Mouse (Mus musculus) 3134 (cell line): Measurements from ENCODE around the gene Rps4x.
"Not testable (repeated sequence)": the region's sequence is repeated elsewhere in the genome, so short reads cannot be mapped to it uniquely, and the experiment has no call there.

Source experiments
- DNase-seq: peaks from one replicate; pipeline ENCODE4 v3.0.0-alpha.2; 2011; ENCODE audit warnings: low spot score; ENCODE audit not compliant: insufficient read length; ENCODE audit errors: extremely low read depth

Gene Rps4x

DNA sequence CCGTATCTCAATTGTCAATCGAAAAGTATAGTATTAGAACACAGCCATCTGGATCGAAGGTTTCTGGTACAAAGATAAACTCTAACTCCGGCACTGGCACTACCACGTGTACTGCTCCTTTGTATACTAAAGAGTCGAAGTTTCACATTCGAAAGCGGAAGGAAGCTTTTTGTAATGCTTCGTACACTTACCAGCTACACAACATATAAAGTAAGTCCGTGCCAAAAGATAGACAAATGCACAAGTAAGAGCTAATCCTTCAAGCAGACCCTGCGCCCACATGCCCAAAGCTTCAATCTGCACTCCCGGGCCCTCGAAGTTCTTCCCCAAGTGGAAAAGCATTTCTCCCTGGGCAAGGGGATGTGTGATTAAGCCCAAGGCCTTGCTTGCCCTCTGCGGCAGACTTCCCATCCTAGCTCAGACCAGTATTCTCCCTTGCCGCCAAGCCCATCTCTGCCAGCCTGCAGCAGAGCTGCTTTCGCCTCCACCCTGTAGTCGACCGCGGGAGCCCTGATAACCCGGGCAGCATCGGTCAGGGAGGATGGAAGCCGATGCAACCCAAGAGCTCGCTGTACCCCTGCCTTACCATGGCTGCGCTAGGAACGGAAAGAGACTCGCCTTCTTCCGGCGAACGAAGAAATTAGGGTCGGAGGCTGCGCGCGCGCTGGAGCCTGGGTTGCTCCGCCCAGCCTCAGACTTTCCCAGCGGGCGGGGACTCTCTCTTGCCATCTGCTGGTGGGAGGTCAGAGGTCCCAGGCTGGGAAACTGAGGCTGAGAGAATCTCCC lies at the start of gene Rps4x:
Rps4x (minus strand) TSS at position 683 of the 786 bp plus-strand sequence.
- DNase-seq: peak; percentile 86

GRCm38 (mm10) chrX:102219126-102219525 lies 29.9 kb upstream of the Rps4x start:
- DNase-seq: no peak

DNA sequence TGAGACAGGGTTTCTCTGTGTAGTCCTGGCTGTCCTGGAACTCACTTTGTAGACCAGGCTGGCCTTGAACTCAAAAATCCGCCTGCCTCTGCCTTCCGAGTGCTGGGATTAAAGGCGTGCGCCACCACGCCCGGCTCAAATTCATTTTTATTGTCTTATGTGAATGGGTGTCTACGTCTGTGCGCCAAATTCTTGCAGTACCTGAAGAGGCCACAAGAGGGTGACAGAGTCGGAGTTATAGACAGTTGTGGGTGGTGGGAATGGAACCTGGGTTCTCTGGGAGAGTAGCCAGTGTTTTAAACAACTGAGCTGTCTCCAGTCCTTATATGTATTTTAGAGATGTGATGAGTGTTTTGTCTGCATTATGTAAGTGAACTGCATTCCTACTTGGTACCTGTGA lies 26.2 kb upstream of the Rps4x start:
- DNase-seq: not testable (repeated sequence)

DNA sequence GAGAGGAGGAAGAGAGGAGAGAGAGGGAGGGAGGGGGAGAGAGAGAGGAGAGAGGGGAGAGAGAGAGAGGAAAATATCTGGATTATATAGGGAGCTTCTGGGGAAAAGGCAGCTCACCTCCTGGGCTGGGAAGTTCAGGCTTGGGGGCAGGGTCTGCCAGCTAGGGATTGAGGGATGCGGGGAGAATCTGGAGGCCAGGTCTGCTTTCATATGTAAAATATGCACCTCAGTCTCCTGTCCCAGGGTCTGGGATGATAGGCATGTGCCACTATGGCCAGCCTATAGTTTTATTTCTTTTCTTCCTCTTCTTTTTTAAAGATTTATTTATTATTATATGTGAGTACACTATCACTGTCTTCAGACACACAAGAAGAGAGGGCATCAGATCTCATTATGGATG lies 1.6 kb upstream of the Rps4x start:
- DNase-seq: no peak

DNA sequence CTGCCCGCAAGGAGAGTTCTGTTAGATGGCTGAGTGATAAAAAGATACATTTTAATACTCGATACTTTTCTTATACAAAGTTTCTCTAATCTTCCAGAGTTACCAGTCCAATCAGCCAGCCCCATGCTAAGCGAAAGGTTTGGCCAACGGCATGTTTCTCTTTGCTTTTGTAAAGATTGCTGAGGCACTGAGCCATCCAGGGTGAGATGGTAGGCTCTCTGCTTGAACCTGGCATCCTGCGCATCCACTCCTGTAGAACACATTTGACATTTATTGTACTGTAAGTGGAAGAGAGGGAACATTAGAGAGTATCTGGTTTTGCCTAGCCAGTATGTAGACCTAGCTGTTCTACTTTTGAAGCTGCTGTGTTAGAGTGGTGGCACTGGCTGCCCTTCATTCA lies 387 bp upstream of the Rps4x start:
- no peak for DNase-seq

- no peak for DNase-seq
Measured at GRCm38 (mm10) chrX:102187023-102187699, 2.0 kb downstream of the Rps4x start.

DNA sequence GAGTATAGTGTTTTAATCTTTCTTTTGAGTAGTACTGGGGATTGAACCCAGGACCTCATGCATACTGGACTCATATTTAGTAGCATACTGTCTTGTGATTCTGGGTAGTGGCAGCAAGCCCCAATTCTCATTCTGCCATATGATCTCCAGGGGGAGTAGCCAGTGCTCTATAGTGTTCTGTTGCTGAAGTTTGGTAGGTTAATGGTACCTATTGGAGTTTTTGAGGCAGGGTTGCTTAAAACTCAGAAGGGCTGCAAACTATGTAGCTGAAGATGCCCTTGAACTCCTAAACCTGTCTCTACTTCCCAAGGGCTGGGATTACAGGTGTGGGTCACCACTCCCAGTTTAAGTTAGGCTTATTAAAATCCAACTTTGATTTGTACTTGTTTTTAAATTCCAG lies 6.6 kb downstream of the Rps4x start:
- no peak for DNase-seq

GRCm38 (mm10) chrX:102175538-102176287 lies 13.5 kb downstream of the Rps4x start:
- DNase-seq: no peak

- DNase-seq: no peak
Measured at GRCm38 (mm10) chrX:102170900-102171299, 18.3 kb downstream of the Rps4x start.

GRCm38 (mm10) chrX:102170135-102170534 lies 19.1 kb downstream of the Rps4x start:
- no peak for DNase-seq

DNA sequence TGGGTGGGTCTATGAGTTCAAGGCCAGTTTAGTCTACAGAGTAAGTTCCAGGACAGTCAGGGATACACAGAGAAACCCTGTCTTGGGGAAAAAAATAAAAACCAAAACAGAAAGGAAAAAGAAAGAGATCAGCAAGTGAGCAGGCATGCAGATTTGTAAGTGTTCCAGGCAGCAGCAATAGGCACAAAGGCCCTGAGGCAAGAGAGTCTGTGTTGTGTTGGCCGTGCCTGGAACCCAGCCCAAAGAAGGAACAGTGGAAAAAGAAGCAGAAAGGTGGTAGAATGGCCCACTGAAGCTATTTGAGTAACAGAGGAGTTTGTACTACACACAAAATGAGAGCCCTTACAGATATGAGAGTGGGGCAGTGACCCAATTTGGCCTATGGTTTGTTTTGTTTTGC lies 19.5 kb downstream of the Rps4x start:
- DNase-seq: no peak

GRCm38 (mm10) chrX:102166986-102167385 lies 22.2 kb downstream of the Rps4x start:
- DNase-seq: no peak

DNA sequence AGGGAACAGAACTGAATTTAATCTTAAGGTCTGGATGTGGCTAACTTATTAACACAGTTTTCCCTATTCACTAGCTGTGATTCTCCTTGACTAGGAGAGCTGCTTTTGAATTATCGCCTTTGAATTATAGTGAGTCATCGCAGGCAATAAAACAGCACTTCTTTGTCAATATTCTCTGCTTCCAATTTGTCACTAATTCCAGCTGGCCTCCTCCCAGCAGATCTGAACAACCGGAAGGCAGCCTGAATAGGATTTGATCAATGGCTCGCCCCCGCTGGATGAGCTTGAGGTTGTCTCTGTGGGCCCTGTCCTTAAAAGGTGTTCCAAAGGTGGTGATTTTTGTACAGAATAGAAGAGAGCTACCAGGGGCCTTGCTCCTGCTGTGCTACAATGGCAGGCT lies 22.7 kb downstream of the Rps4x start:
- no peak for DNase-seq

GRCm38 (mm10) chrX:102163529-102163928 lies 25.7 kb downstream of the Rps4x start:
- DNase-seq: no peak

- DNase-seq: no peak
Measured at GRCm38 (mm10) chrX:102163096-102163495, 26.1 kb downstream of the Rps4x start.

- no peak for DNase-seq
Measured at GRCm38 (mm10) chrX:102160528-102160927, 28.7 kb downstream of the Rps4x start.

DNA sequence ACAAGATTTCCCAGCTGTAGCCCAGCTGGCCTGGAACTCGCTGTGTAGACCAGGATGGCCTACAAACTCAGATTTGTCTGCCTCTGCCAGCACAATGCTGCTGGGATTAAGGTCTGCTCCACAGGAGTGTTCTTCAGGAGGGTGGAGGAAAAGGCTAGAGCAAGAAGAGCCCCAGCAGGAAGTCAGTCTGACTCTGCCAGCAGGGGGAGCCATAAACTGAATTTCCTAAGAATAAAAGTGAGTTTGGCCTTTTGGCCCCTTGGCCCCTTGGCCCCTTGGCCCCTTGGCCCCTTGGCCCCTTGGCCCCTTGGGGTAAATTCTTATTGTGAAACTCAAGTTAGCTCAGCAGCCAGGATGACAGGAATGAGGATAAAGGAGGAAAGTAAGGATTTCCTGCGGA lies 29.4 kb downstream of the Rps4x start:
- no peak for DNase-seq

DNA sequence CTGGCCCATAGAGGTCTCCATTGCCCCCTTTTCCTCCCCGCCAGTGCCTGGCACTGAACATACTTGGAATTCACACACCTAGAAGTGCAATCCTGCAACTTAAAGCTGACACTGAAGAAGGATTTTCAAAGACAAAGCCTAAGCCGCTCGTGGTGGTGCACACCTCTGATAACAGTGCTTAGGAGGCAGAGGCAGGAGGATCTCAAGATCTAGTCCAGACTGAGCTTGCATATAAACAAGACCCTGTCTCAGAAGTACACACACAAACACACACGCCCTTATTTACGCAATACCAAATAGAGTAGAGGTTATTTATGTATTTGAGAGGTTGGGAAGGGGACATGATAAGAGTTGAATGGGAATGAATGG lies 31.8 kb downstream of the Rps4x start:
- no peak for DNase-seq

DNA sequence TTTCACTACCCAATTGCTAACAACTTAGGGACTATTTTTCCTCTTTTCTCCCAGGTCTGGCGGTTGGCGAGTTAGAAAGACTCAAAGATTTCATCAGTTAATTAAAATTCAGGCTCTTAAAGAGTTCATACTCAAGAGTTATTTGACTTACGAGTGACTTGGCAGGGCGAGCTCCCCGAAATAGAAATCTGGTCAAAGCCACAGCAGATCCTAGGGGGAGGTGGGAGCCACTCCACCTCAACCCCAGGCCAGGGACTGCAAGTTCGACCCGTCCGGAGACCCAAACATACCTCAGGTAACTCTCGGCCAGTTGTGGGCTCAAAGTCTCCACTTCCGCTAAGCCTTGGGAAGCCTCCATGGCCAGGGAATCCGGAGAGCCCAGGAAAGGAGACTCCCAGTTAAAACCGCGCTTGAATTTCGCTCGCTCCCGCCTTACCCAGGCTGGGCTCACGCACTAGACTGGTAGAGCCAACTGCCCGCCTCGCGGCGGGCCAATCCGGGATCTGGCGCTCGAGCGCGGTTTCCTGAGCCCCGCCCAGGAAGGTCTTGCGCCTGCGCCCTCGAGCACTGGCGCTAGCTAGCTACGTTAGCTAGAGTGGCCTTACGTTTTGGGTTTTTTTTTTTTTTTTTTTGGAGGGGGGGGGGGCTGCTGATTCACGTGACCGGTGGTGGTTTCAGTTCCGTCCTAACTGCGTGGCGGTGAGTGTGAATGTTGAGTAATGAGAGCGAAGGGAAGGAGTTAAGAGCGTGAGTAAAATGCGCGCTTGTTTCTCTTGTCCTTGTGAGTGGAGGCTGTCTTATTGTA lies 32.4 kb downstream of the Rps4x start, which contains the start of gene Ercc6l:
Ercc6l (minus strand) TSS at position 474 of the 805 bp plus-strand sequence.
- DNase-seq: peak; percentile 98

- no peak for DNase-seq
Measured at GRCm38 (mm10) chrX:102141157-102141556, 48.0 kb downstream of the Rps4x start.
